Mouse (Mus musculus): Measurements from ENCODE around the gene Rsl24d1.
"Not testable (repeated sequence)": the region's sequence is repeated elsewhere in the genome, so short reads cannot be mapped to it uniquely, and the experiment has no call there.

The Rsl24d1 gene

GRCm38 (mm10) chr9:73112919-73113906 lies at the start of gene Rsl24d1:
Rsl24d1 (plus strand) TSS chr9:73113426.
- DNase-seq (ENCODE audit: low spot score in 2 of 2), result peak; percentile 48 to 63

- no peak for DNase-seq (ENCODE audit: low spot score in 2 of 2)
Measured at GRCm38 (mm10) chr9:73063621-73064290, 49.5 kb upstream of the Rsl24d1 start.

- no peak for DNase-seq (ENCODE audit: low spot score in 2 of 2)
Measured at GRCm38 (mm10) chr9:73067086-73067485, 46.1 kb upstream of the Rsl24d1 start.

- no peak for DNase-seq (ENCODE audit: low spot score in 2 of 2)
Measured at GRCm38 (mm10) chr9:73068230-73068679, 45.0 kb upstream of the Rsl24d1 start.

GRCm38 (mm10) chr9:73068688-73069087 lies 44.5 kb upstream of the Rsl24d1 start:
- no peak for DNase-seq (ENCODE audit: low spot score in 2 of 2)

GRCm38 (mm10) chr9:73070971-73071659 lies 42.1 kb upstream of the Rsl24d1 start:
- DNase-seq (ENCODE audit: low spot score in 2 of 2), result no peak

- no peak for DNase-seq (ENCODE audit: low spot score in 2 of 2)
Measured at GRCm38 (mm10) chr9:73072426-73072825, 40.8 kb upstream of the Rsl24d1 start.

- no peak for DNase-seq (ENCODE audit: low spot score in 2 of 2)
Measured at GRCm38 (mm10) chr9:73073169-73073568, 40.1 kb upstream of the Rsl24d1 start.

- DNase-seq (ENCODE audit: low spot score in 2 of 2), result not testable (repeated sequence)
Measured at GRCm38 (mm10) chr9:73079349-73079748, 33.9 kb upstream of the Rsl24d1 start.

GRCm38 (mm10) chr9:73079801-73080325 lies 33.4 kb upstream of the Rsl24d1 start:
- DNase-seq (ENCODE audit: low spot score in 2 of 2), result no peak

- no peak for DNase-seq (ENCODE audit: low spot score in 2 of 2)
Measured at GRCm38 (mm10) chr9:73082291-73083000, 30.8 kb upstream of the Rsl24d1 start.

- DNase-seq (ENCODE audit: low spot score in 2 of 2), result no peak
Measured at GRCm38 (mm10) chr9:73083956-73084355, 29.3 kb upstream of the Rsl24d1 start.

GRCm38 (mm10) chr9:73085845-73086244 lies 27.4 kb upstream of the Rsl24d1 start:
- DNase-seq (ENCODE audit: low spot score in 2 of 2), result no peak

- DNase-seq (ENCODE audit: low spot score in 2 of 2), result no peak
Measured at GRCm38 (mm10) chr9:73087121-73087520, 26.1 kb upstream of the Rsl24d1 start.

GRCm38 (mm10) chr9:73087581-73087980 lies 25.6 kb upstream of the Rsl24d1 start:
- no peak for DNase-seq (ENCODE audit: low spot score in 2 of 2)

- DNase-seq (ENCODE audit: low spot score in 2 of 2), result peak in 1 of 2 experiments; percentile 13
Measured at GRCm38 (mm10) chr9:73089222-73089920, 23.9 kb upstream of the Rsl24d1 start.

- DNase-seq (ENCODE audit: low spot score in 2 of 2), result no peak
Measured at GRCm38 (mm10) chr9:73090121-73090520, 23.1 kb upstream of the Rsl24d1 start.

GRCm38 (mm10) chr9:73091747-73092146 lies 21.5 kb upstream of the Rsl24d1 start:
- no peak for DNase-seq (ENCODE audit: low spot score in 2 of 2)

- DNase-seq (ENCODE audit: low spot score in 2 of 2), result no peak
Measured at GRCm38 (mm10) chr9:73094580-73094979, 18.6 kb upstream of the Rsl24d1 start.

- no peak for DNase-seq (ENCODE audit: low spot score in 2 of 2)
Measured at GRCm38 (mm10) chr9:73097898-73098297, 15.3 kb upstream of the Rsl24d1 start.
